Mouse (Mus musculus) adrenal gland, adult (tissue): ENCODE measurements around the gene Ncam2.
A peak's percentile ranks its signal among the peaks of the same experiment; 100 is the strongest.

Experiments
- DNase-seq, 2 experiments: peaks; one replicate each; pipeline ENCODE4 v3.0.0; 2022 to 2023; ENCODE audit warnings: low spot score in 1 of 2; ENCODE audit not compliant: inconsistent age in 2 of 2

The Ncam2 gene

GRCm38 (mm10) chr16:81623776-81624175 is 423.3 kb downstream of the Ncam2 start:
- DNase-seq: no peak

DNA sequence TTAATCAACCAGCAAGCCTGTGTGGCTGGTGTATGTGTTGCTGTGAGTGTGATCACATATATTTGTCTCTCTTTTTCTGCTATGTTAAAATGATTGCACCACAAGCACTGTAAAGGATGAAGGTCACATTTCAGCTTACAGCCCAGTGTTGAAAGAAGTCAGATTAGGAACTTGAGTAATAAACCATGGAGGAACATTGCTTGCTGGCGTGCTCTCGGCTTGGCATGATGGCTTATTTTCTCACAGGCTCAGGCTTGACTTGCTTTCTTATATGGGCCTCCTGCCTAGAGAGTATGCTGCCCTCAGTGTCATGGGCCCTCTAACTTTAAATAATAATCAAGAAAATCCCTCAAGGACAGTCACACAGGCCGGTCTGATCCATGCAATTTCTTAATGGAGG is 449.8 kb downstream of the Ncam2 start:
- DNase-seq: peak in 1 of 2 experiments; percentile 29

DNA sequence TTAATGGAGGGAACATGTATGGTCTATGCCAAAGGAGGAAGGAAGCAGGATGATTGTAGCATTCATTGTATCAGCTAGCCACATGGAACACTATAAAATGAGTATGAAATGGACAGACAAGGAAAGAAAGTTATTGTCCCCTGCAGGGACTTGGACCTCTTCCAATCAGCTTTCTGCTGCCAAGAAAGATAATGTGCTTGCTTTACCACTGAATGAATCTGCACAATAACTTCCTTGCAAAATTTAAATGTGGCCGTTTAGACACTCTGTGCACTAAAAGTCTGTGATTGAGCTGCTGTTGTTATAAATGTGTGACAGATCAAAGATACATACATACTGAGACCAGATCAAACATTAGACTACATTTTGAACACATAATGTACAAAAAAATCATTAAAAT is 451.1 kb downstream of the Ncam2 start:
- DNase-seq: peak in 1 of 2 experiments; percentile 28

- DNase-seq: no peak
Observed at GRCm38 (mm10) chr16:81656550-81656949, 456.1 kb downstream of the Ncam2 start.

- DNase-seq: no peak
Observed at GRCm38 (mm10) chr16:81673866-81674265, 473.4 kb downstream of the Ncam2 start.

GRCm38 (mm10) chr16:81675546-81675945 is 475.0 kb downstream of the Ncam2 start:
- DNase-seq: no peak
